Mouse (Mus musculus): ENCODE data around the gene Nabp1. TPM values are rescaled to one million over a fixed set of nuclear protein-coding genes. Genes with fewer than 3 reads are reported as not detected.

Gene Nabp1
- polyA plus RNA-seq, 2 experiments: 4.4 to 4.8 TPM

- H3K4me1 ChIP-seq (replicated peaks; ENCODE audit: control insufficient read depth in 2 of 2, insufficient read depth in 2 of 2, low read length in 1 of 2): peaks cover 0 to 21% of the 10 kb centered on the region in 2 experiments; a peak in 2 of 4 replicates
- DNase-seq (ENCODE audit: low read depth in 3 of 3, low spot score in 3 of 3): no peak
- no peak for TF ChIP-seq EP300 (IDR thresholded peaks at IDR 0.05; ENCODE audit: low read depth)
- TF ChIP-seq CTCF (IDR thresholded peaks at IDR 0.05; ENCODE audit: low read depth): no peak
- no peaks in the 10 kb centered on the region for H3K9me3 ChIP-seq (ENCODE audit: control insufficient read depth, low read length)
- no peak overlapping the region for H3K9ac ChIP-seq (replicated peaks)
- 58% methylated on average over 2 of the region's 2 CpGs for WGBS (ENCODE audit: insufficient replicate concordance)
- H3K4me3 ChIP-seq (ENCODE audit: insufficient read depth in 1 of 2, low read depth in 2 of 2, low read length in 2 of 2): no peak overlapping the region
- no peak for ATAC-seq (ENCODE audit: insufficient read depth)
- no peak overlapping the region for H3K27ac ChIP-seq
- no peaks in the 10 kb centered on the region for H3K27me3 ChIP-seq (ENCODE audit: control insufficient read depth, insufficient read depth, low read length)
- H3K4me2 ChIP-seq (ENCODE audit: low read depth): no peak overlapping the region
- H3K36me3 ChIP-seq (replicated peaks; ENCODE audit: control insufficient read depth, insufficient read depth, low read depth): no peaks in the 10 kb centered on the region
Measured at GRCm38 (mm10) chr1:51512326-51512725, 34.1 kb upstream of the Nabp1 start.

GRCm38 (mm10) chr1:51509776-51510175 is 31.6 kb upstream of the Nabp1 start:
- Histone ChIP-seq H3K36me3 (replicated peaks; ENCODE audit: control insufficient read depth, insufficient read depth, low read depth) (no peaks in the 10 kb centered on the region), H3K9me3 (ENCODE audit: control insufficient read depth, low read length) (no peaks in the 10 kb centered on the region), H3K4me2 (ENCODE audit: low read depth) (no peak overlapping the region), H3K9ac (replicated peaks) (no peak overlapping the region), H3K4me3 (ENCODE audit: insufficient read depth in 1 of 2, low read depth in 2 of 2, low read length in 2 of 2) (no peak overlapping the region), H3K27me3 (ENCODE audit: control insufficient read depth, insufficient read depth, low read length) (no peaks in the 10 kb centered on the region), H3K27ac (no peak overlapping the region), H3K4me1 (replicated peaks; ENCODE audit: control insufficient read depth in 2 of 2, insufficient read depth in 2 of 2, low read length in 1 of 2) (peaks cover 0 to 27% of the 10 kb centered on the region in 2 experiments; a peak in 2 of 4 replicates)
- WGBS (ENCODE audit: insufficient replicate concordance): 71% methylated on average over 8 of the region's 8 CpGs
- ATAC-seq (ENCODE audit: insufficient read depth): no peak
- TF ChIP-seq CTCF (IDR thresholded peaks at IDR 0.05; ENCODE audit: low read depth): no peak
- TF ChIP-seq EP300 (IDR thresholded peaks at IDR 0.05; ENCODE audit: low read depth): no peak
- no peak for DNase-seq (ENCODE audit: low read depth in 3 of 3, low spot score in 3 of 3)

GRCm38 (mm10) chr1:51509083-51509482 is 30.9 kb upstream of the Nabp1 start:
- 8% methylated on average over 7 of the region's 7 CpGs for WGBS (ENCODE audit: insufficient replicate concordance)
- no peaks in the 10 kb centered on the region for H3K9me3 ChIP-seq (ENCODE audit: control insufficient read depth, low read length)

GRCm38 (mm10) chr1:51508543-51508942 is 30.3 kb upstream of the Nabp1 start:
- H3K9ac ChIP-seq (replicated peaks): no peak overlapping the region
- H3K27me3 ChIP-seq (ENCODE audit: control insufficient read depth, insufficient read depth, low read length): no peaks in the 10 kb centered on the region
- no peak for DNase-seq (ENCODE audit: low read depth in 3 of 3, low spot score in 3 of 3)
- WGBS (ENCODE audit: insufficient replicate concordance): 54% methylated on average over 3 of the region's 3 CpGs
- H3K36me3 ChIP-seq (replicated peaks; ENCODE audit: control insufficient read depth, insufficient read depth, low read depth): no peaks in the 10 kb centered on the region
- TF ChIP-seq EP300 (IDR thresholded peaks at IDR 0.05; ENCODE audit: low read depth) (no peak), CTCF (IDR thresholded peaks at IDR 0.05; ENCODE audit: low read depth) (no peak)
- no peaks in the 10 kb centered on the region for H3K9me3 ChIP-seq (ENCODE audit: control insufficient read depth, low read length)
- H3K27ac ChIP-seq: no peak overlapping the region
- H3K4me3 ChIP-seq (ENCODE audit: insufficient read depth in 1 of 2, low read depth in 2 of 2, low read length in 2 of 2): no peak overlapping the region
- no peak overlapping the region for H3K4me2 ChIP-seq (ENCODE audit: low read depth)
- ATAC-seq (ENCODE audit: insufficient read depth): no peak
- H3K4me1 ChIP-seq (replicated peaks; ENCODE audit: control insufficient read depth in 2 of 2, insufficient read depth in 2 of 2, low read length in 1 of 2): peaks cover 0 to 24% of the 10 kb centered on the region in 2 experiments; a peak in 2 of 4 replicates

More at GRCm38 (mm10) chr1:51509083-51509482, 30.9 kb upstream of the Nabp1 start:
- peak; percentile 74 for ATAC-seq (ENCODE audit: insufficient read depth)
- peak; percentile 7 to 37 (median 18) for DNase-seq (ENCODE audit: low read depth in 3 of 3, low spot score in 3 of 3)
- H3K36me3 ChIP-seq (replicated peaks; ENCODE audit: control insufficient read depth, insufficient read depth, low read depth): no peaks in the 10 kb centered on the region
- no peak overlapping the region for H3K4me2 ChIP-seq (ENCODE audit: low read depth)
- no peak overlapping the region for H3K4me3 ChIP-seq (ENCODE audit: insufficient read depth in 1 of 2, low read depth in 2 of 2, low read length in 2 of 2)
- peaks cover 0 to 24% of the 10 kb centered on the region in 2 experiments; a peak in 2 of 4 replicates for H3K4me1 ChIP-seq (replicated peaks; ENCODE audit: control insufficient read depth in 2 of 2, insufficient read depth in 2 of 2, low read length in 1 of 2)
- H3K27me3 ChIP-seq (ENCODE audit: control insufficient read depth, insufficient read depth, low read length): no peaks in the 10 kb centered on the region
- TF ChIP-seq CTCF (IDR thresholded peaks at IDR 0.05; ENCODE audit: low read depth) (no peak), EP300 (IDR thresholded peaks at IDR 0.05; ENCODE audit: low read depth) (no peak)
- H3K9ac ChIP-seq (replicated peaks): no peak overlapping the region
- H3K27ac ChIP-seq: no peak overlapping the region

- Histone ChIP-seq H3K27ac (no peak overlapping the region), H3K27me3 (ENCODE audit: control insufficient read depth, insufficient read depth, low read length) (no peaks in the 10 kb centered on the region), H3K4me3 (ENCODE audit: insufficient read depth in 1 of 2, low read depth in 2 of 2, low read length in 2 of 2) (no peak overlapping the region), H3K36me3 (replicated peaks; ENCODE audit: control insufficient read depth, insufficient read depth, low read depth) (no peaks in the 10 kb centered on the region), H3K4me2 (ENCODE audit: low read depth) (no peak overlapping the region), H3K9me3 (ENCODE audit: control insufficient read depth, low read length) (no peaks in the 10 kb centered on the region), H3K9ac (replicated peaks) (no peak overlapping the region), H3K4me1 (replicated peaks; ENCODE audit: control insufficient read depth in 2 of 2, insufficient read depth in 2 of 2, low read length in 1 of 2) (peaks cover 0 to 24% of the 10 kb centered on the region in 2 experiments; a peak in 2 of 4 replicates)
- ATAC-seq (ENCODE audit: insufficient read depth): no peak
- no peak for DNase-seq (ENCODE audit: low read depth in 3 of 3, low spot score in 3 of 3)
- TF ChIP-seq EP300 (IDR thresholded peaks at IDR 0.05; ENCODE audit: low read depth) (no peak), CTCF (IDR thresholded peaks at IDR 0.05; ENCODE audit: low read depth) (no peak)
- 69% methylated on average over 5 of the region's 5 CpGs for WGBS (ENCODE audit: insufficient replicate concordance)
Measured at GRCm38 (mm10) chr1:51507436-51507835, 29.2 kb upstream of the Nabp1 start.

Measured in liver, embryonic 14.5 days (tissue).